Mouse (Mus musculus): ENCODE results near the gene Ceacam10. TPM values are rescaled to one million over a fixed set of nuclear protein-coding genes. Genes with fewer than 3 reads are reported as not detected.
"Not testable (repeated sequence)": the region's sequence is repeated elsewhere in the genome, so short reads cannot be mapped to it uniquely, and the experiment has no call there.

The Ceacam10 gene
- 0.20 and 0.34 TPM in 2 replicates for polyA plus RNA-seq (2016; fragmentation: Nextera tagmentation; extraction: Ambion mirVana)

DNA sequence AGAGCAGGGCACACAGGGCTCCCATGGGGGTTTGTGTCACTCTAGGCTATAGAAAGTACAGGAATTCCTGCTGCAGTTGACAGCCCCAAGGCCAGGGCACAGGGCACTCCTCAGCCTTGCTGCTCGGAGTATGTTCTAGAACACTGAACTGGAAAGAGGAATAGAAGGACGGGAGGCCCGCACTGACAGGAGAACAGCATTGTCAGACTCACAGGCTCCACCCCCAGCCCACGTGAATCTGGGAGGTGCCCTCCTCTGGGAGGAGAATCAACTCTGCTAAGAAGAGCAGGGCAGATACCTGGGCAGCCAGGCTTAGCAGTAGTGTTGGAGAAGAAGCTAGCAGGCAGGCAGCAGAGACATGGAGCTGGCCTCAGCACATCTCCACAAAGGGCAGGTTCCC, at the start of gene Ceacam10:
Gene Ceacam10, plus strand, starts transcription at position 289 of the 400 bp plus-strand sequence.
- DNase-seq (ENCODE audit: low spot score); H3K27me3 ChIP-seq (ENCODE audit: low read depth, poor library complexity, severe bottlenecking); H3K36me3 ChIP-seq; H3K27ac ChIP-seq; H3K9me3 ChIP-seq (replicated peaks); H3K4me1 ChIP-seq; H3K4me3 ChIP-seq: not testable (repeated sequence)
- WGBS: 39% methylated on average over 4 of the region's 4 CpGs

DNA sequence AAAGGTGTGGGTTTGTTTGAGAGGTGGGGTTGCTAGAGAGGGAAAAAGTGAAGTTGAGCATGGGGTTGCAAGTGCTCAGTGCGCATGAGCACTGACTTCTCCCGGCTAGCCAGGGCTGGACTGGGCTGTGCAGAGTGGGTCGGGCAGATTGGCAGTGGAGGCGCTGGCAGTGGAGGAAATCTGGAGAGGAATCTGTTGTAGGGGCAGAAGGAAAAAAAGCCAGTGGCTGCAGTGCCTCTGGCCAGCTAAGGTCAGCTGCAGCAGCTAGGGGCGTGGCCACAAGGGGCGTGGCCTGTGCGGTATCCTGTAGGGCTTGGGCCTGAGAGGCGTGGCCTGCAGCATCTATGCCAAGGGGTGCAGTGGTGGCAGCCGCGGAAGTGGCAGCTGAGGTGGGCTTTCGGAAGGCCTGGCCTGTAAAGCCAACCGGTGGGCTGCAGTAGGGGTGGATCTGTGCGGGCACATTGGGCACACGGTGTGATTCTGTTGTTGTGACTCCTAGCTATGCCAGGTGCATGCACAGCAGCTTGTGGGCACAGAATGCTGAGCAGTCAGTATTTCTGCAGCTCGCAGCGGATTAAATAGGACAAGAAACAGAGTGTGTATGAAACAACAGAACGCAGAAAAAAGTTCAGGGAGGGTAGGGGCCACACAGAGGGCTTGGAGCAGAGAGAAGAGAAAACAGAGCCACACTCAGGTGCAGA, 40.9 kb upstream of the Ceacam10 start:
- H3K27me3 ChIP-seq (ENCODE audit: low read depth, poor library complexity, severe bottlenecking): no peaks in the 10 kb centered on the region; the same call in 1 of the 2 replicates
- WGBS: 20% methylated on average over 17 of the region's 17 CpGs
- peak overlapping the region; percentile 23 for H3K4me3 ChIP-seq
- H3K9me3 ChIP-seq (replicated peaks): no peaks in the 10 kb centered on the region
- DNase-seq (ENCODE audit: low spot score): peak; percentile 60
- H3K36me3 ChIP-seq: no peaks in the 10 kb centered on the region
- H3K4me1 ChIP-seq: peaks cover 8% of the 10 kb centered on the region
- 0 out of 2 replicates have a peak overlapping the region, but pooled peaks have one; percentile 25 for H3K27ac ChIP-seq

- Histone ChIP-seq H3K9me3 (replicated peaks) (no peaks in the 10 kb centered on the region), H3K27ac (no peak overlapping the region), H3K4me1 (no peaks in the 10 kb centered on the region), H3K4me3 (no peak overlapping the region), H3K27me3 (ENCODE audit: low read depth, poor library complexity, severe bottlenecking) (no peaks in the 10 kb centered on the region), H3K36me3 (no peaks in the 10 kb centered on the region)
- no peak for DNase-seq (ENCODE audit: low spot score)
- WGBS: 65% methylated on average over 4 of the region's 4 CpGs
Measured at GRCm38 (mm10) chr7:24750695-24751094, 26.3 kb upstream of the Ceacam10 start.

GRCm38 (mm10) chr7:24751610-24752009, 25.4 kb upstream of the Ceacam10 start:
- no peak overlapping the region for H3K4me3 ChIP-seq
- no peaks in the 10 kb centered on the region for H3K27me3 ChIP-seq (ENCODE audit: low read depth, poor library complexity, severe bottlenecking)
- H3K9me3 ChIP-seq (replicated peaks): no peaks in the 10 kb centered on the region
- WGBS: 68% methylated on average over 2 of the region's 2 CpGs
- no peaks in the 10 kb centered on the region for H3K4me1 ChIP-seq
- H3K36me3 ChIP-seq: no peaks in the 10 kb centered on the region
- DNase-seq (ENCODE audit: low spot score): no peak
- no peak overlapping the region for H3K27ac ChIP-seq

- H3K9me3 ChIP-seq (replicated peaks): no peaks in the 10 kb centered on the region
- no peak overlapping the region for H3K4me3 ChIP-seq
- H3K36me3 ChIP-seq: no peaks in the 10 kb centered on the region
- H3K4me1 ChIP-seq: no peaks in the 10 kb centered on the region
- WGBS: 85% methylated on average over 5 of the region's 5 CpGs
- H3K27me3 ChIP-seq (ENCODE audit: low read depth, poor library complexity, severe bottlenecking): no peaks in the 10 kb centered on the region
- no peak overlapping the region for H3K27ac ChIP-seq
- DNase-seq (ENCODE audit: low spot score): no peak
Measured at GRCm38 (mm10) chr7:24753476-24753875, 23.5 kb upstream of the Ceacam10 start.

DNA sequence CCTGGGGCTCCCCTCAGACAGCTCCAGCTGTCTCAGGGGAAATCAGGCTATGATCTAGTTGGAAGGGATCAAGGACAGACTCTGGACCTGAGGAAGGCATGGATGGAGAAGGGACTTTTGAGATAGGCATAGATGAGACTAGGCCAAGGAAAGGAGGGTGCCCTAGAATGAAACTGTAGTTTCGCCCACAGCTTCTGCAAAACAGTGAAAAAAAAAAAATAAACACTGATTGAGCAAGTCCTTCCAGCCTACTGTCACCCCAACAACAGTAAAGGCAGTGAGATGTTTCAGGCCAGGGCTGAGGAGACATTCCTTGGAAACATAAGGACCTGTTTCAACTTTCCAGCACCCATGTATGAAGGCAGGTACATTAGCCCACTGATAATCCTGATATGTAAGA, 18.5 kb upstream of the Ceacam10 start:
- H3K27ac ChIP-seq: no peak overlapping the region
- WGBS: 88% methylated on average over 1 of the region's 1 CpGs
- no peaks in the 10 kb centered on the region for H3K9me3 ChIP-seq (replicated peaks)
- DNase-seq (ENCODE audit: low spot score): no peak
- H3K36me3 ChIP-seq: no peaks in the 10 kb centered on the region
- H3K27me3 ChIP-seq (ENCODE audit: low read depth, poor library complexity, severe bottlenecking): no peaks in the 10 kb centered on the region
- no peaks in the 10 kb centered on the region for H3K4me1 ChIP-seq
- H3K4me3 ChIP-seq: no peak overlapping the region

GRCm38 (mm10) chr7:24760211-24760610, 16.8 kb upstream of the Ceacam10 start, which contains the start of gene Cd177:
Gene Cd177, minus strand, starts transcription at chr7:24760311.
- H3K36me3 ChIP-seq: no peaks in the 10 kb centered on the region
- no peak for DNase-seq (ENCODE audit: low spot score)
- H3K27me3 ChIP-seq (ENCODE audit: low read depth, poor library complexity, severe bottlenecking): no peaks in the 10 kb centered on the region
- H3K9me3 ChIP-seq (replicated peaks): no peaks in the 10 kb centered on the region
- H3K4me3 ChIP-seq: no peak within 1 kb of the TSS
- no peaks in the 10 kb centered on the region for H3K4me1 ChIP-seq
- H3K27ac ChIP-seq: no peak within 1 kb of the TSS
- WGBS: 84% methylated on average over 6 of the region's 6 CpGs

- Histone ChIP-seq H3K27me3 (ENCODE audit: low read depth, poor library complexity, severe bottlenecking) (no peaks in the 10 kb centered on the region), H3K9me3 (replicated peaks) (no peaks in the 10 kb centered on the region), H3K4me1 (no peaks in the 10 kb centered on the region), H3K36me3 (no peaks in the 10 kb centered on the region), H3K27ac (no peak overlapping the region), H3K4me3 (no peak overlapping the region)
- no peak for DNase-seq (ENCODE audit: low spot score)
- 80% methylated on average over 6 of the region's 6 CpGs for WGBS
Measured at GRCm38 (mm10) chr7:24761161-24761560, 15.8 kb upstream of the Ceacam10 start.

DNA sequence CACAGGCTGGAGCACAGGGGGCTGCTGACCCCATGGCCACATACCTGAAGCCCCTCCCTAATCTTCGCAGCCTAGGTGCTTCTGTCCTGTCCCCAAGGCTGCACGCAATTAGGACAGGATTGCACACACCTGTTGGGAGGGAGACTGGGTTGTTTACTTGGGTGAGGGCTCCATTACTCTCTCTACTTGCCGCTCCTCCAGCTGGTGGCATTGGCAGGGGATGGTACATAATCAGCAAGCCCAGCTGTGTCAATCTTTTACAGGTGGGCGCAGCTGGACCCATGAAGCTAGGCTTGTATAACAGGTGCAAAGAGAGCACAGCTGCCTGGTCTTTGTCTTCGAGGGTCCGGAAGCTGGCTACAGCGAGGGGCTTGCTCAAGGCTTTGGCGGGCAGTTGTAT, 14.4 kb upstream of the Ceacam10 start:
- no peak for DNase-seq (ENCODE audit: low spot score)
- H3K36me3 ChIP-seq: no peaks in the 10 kb centered on the region
- no peaks in the 10 kb centered on the region for H3K27me3 ChIP-seq (ENCODE audit: low read depth, poor library complexity, severe bottlenecking)
- no peaks in the 10 kb centered on the region for H3K4me1 ChIP-seq
- H3K27ac ChIP-seq: no peak overlapping the region
- H3K4me3 ChIP-seq: no peak overlapping the region
- WGBS: 93% methylated on average over 8 of the region's 8 CpGs
- no peaks in the 10 kb centered on the region for H3K9me3 ChIP-seq (replicated peaks)

DNA sequence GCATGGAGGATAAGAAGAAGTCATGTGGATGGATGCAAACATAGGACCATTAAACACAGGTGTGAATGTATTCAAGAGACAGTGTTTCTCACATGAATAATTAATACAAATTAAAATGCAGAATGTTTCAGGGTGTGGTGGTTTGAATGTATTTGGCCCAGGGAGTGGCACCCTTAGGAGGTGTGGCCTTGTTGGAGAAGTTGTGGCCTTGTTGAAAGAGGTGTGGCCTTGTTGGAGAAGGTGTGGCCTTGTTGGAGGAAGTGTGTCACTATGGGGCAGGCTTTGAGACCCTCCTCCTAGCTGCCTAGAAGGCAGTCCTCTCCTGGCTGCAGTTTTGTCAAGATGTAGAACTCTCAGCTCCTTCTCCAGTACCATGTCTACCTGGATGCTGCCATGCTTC, 5.6 kb upstream of the Ceacam10 start:
- Histone ChIP-seq H3K4me3 (no peak overlapping the region), H3K9me3 (replicated peaks) (no peaks in the 10 kb centered on the region), H3K27ac (no peak overlapping the region), H3K27me3 (ENCODE audit: low read depth, poor library complexity, severe bottlenecking) (no peaks in the 10 kb centered on the region), H3K36me3 (no peaks in the 10 kb centered on the region), H3K4me1 (no peaks in the 10 kb centered on the region)
- no peak for DNase-seq (ENCODE audit: low spot score)

- 65% methylated on average over 3 of the region's 3 CpGs for WGBS
- Histone ChIP-seq H3K27me3 (ENCODE audit: low read depth, poor library complexity, severe bottlenecking) (no peaks in the 10 kb centered on the region), H3K4me1 (no peaks in the 10 kb centered on the region), H3K4me3 (no peak overlapping the region), H3K36me3 (no peaks in the 10 kb centered on the region), H3K9me3 (replicated peaks) (no peaks in the 10 kb centered on the region), H3K27ac (no peak overlapping the region)
- DNase-seq (ENCODE audit: low spot score): no peak
Measured at GRCm38 (mm10) chr7:24773942-24774535, 3.0 kb upstream of the Ceacam10 start.

- WGBS: 78% methylated on average over 2 of the region's 2 CpGs
- no peaks in the 10 kb centered on the region for H3K9me3 ChIP-seq (replicated peaks)
- no peak for DNase-seq (ENCODE audit: low spot score)
Measured at GRCm38 (mm10) chr7:24776145-24776544, 861 bp upstream of the Ceacam10 start.

DNA sequence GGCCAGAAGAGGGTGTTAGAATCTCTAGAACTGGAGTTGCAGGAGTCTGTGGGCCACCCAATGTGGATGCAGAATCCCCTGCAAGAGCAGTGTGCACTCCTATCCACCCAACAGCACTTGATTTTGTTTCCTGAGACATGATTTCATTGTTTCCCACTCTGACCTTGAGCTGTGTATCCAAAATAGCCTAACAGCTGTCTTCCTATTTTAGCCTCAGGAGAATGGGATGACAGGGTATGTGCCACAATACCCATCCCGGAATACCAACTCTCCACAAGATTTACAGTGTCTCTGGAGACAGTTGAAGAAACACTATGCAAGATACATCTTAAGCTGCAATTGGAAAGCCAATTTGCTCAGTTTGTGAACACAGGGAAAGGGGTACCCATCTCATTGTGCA, 20.9 kb downstream of the Ceacam10 start:
- Histone ChIP-seq H3K4me3 (no peak overlapping the region), H3K9me3 (replicated peaks) (0 out of 2 replicates have a peak, but pooled peaks cover 2% of the 10 kb centered on the region), H3K27ac (no peak overlapping the region), H3K36me3 (no peaks in the 10 kb centered on the region), H3K27me3 (ENCODE audit: low read depth, poor library complexity, severe bottlenecking) (no peaks in the 10 kb centered on the region), H3K4me1 (no peaks in the 10 kb centered on the region)
- WGBS: 88% methylated on average over 1 of the region's 1 CpGs
- DNase-seq (ENCODE audit: low spot score): no peak

More at GRCm38 (mm10) chr7:24776145-24776544, 861 bp upstream of the Ceacam10 start:
- Histone ChIP-seq H3K36me3 (no peaks in the 10 kb centered on the region), H3K4me3 (no peak overlapping the region), H3K4me1 (no peaks in the 10 kb centered on the region), H3K27me3 (ENCODE audit: low read depth, poor library complexity, severe bottlenecking) (no peaks in the 10 kb centered on the region), H3K27ac (no peak overlapping the region)

All from limb, embryonic 10.5 days (tissue).